Mouse (Mus musculus): Measurements from ENCODE around the gene Myo5c.

DNA sequence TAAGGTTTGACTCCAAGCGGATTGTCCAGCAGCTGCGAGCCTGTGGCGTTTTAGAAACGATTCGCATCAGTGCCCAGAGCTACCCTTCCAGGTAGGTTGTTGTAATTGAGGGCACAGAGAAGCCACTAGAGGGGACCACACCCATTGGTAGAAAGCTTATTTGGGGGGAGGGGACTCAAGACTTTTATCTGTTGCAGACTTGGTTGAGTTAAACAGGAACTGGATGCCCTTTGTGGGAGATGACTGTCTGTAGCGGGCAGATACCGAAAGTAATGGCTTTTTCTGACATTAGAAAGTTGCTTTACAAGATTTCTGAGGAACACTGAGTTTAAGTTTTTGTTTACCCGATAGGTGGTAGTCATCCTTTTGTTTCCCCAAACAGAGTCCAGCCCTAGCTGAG lies 39.7 kb downstream of the Myo5c start:
- no peak for TF ChIP-seq CTCF (IDR thresholded peaks at IDR 0.05; ENCODE audit: insufficient read depth, low read length)
- TF ChIP-seq POLR2A (IDR thresholded peaks at IDR 0.05; ENCODE audit: borderline replicate concordance, extremely low read depth, low read depth, low read length) = no peak
